Mouse (Mus musculus) kidney, adult 2 months (tissue): Measurements from ENCODE around the gene Tmem232. TPM values are rescaled to one million over a fixed set of nuclear protein-coding genes. Genes with fewer than 3 reads are reported as not detected.
A peak's percentile ranks its signal among the peaks of the same experiment; 100 is the strongest.

Experiments used
- DNase-seq: peaks from one replicate; pipeline ENCODE4 v3.0.0; 2021
- H3K27ac ChIP-seq: fragments of 200-500 bp; 2 replicates; pipeline ENCODE4 v1.5.1; 2012; ENCODE audit warnings: low read depth, low read length, control low read depth, inconsistent platforms; ENCODE audit not compliant: insufficient read depth
- H3K27me3 ChIP-seq: fragments of 200-500 bp; replicated peaks from 2 replicates; pipeline ENCODE4 v1.6.1; 2012; ENCODE audit warnings: mild to moderate bottlenecking, moderate library complexity, low read length, inconsistent platforms; ENCODE audit not compliant: control insufficient read depth, insufficient read depth
- H3K36me3 ChIP-seq: fragments of 200-500 bp; 2 replicates; pipeline ENCODE4 v1.6.1; 2012; ENCODE audit warnings: mild to moderate bottlenecking, moderate library complexity, low read length, inconsistent platforms; ENCODE audit not compliant: control insufficient read depth, insufficient read depth
- H3K4me1 ChIP-seq: fragments of 200-500 bp; 2 replicates; pipeline ENCODE4 v1.6.1; 2011; ENCODE audit warnings: low read length; ENCODE audit not compliant: control insufficient read depth, insufficient read depth
- H3K4me3 ChIP-seq: fragments of 200-500 bp; 2 replicates; pipeline ENCODE4 v1.5.1; 2011; ENCODE audit warnings: mild to moderate bottlenecking, low read depth, low read length, control low read depth; ENCODE audit not compliant: insufficient read depth
- CTCF ChIP-seq: fragments of 200-500 bp; conservative IDR thresholded peaks from 2 replicates; pipeline ENCODE4 v1.5.1; 2011; ENCODE audit warnings: low read depth, mild to moderate bottlenecking, control low read depth, low read length, moderate library complexity, mixed read lengths; ENCODE audit not compliant: insufficient read depth, insufficient read length
- POLR2A ChIP-seq: fragments of 200-500 bp; IDR thresholded peaks from one replicate; pipeline ENCODE4 v1.6.1; 2011; ENCODE audit warnings: low read depth, low read length, control low read depth
- WGBS: fragments of 180-500 bp; shearing (Covaris S2); methylation state at CpG from one replicate; pipeline ENCODE4 v1.1.7; 2018; 5-methylcytosine and 5-hydroxymethylcytosine counted together
- polyA plus RNA-seq: library from polyadenylated mRNA; depleted of rRNA; stranded (reverse); fragments of >200 nt; gene quantifications from 2 replicates; pipeline ENCODE4 v1.2.3, GENCODE M21; 2012

The Tmem232 gene
- polyA plus RNA-seq, 1 experiment = not detected

DNA sequence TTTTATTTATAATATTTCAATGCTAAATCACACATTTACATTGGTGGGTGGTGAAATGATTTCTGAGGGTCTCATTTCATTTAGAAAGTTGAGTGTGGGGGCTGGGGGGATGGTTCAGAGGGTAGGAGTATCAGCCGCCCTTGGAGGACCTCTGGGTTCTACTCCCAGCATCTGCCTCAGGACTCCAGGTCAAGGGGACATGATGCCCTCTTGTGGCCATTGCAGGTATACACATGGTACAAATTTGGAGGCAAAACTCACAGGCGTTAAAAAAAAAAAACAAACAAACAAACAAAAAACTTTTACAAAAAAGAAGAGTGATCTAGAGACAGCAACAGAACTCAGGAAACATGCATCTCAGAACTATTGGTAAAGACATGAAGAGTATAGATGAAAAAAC is 215.3 kb downstream of the Tmem232 start:
- no peaks in the 10 kb centered on the region for H3K36me3 ChIP-seq
- 13% methylated on average over 2 of the region's 2 CpGs for WGBS
- peak; percentile 37 for DNase-seq

DNA sequence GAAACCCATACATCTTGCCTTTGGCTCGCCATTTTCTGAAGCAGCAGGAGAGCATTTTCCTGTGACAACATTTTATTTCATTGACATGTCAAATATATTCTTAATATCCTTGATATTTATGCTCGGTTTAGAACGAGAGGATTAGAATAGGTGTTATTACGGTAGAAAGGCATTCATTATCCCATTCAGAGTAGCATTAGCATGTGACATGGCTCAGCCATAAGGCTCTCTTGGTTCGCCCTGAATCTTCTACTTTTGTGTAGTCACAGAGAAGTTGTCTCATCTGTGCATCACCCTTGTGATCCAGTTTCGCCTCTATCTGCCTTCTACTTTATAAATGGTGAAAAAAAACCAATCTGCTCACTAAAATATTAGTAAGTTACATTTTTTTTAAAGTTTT is 220.0 kb downstream of the Tmem232 start:
- no peaks in the 10 kb centered on the region for H3K27me3 ChIP-seq
- no peak overlapping the region for H3K27ac ChIP-seq
- H3K36me3 ChIP-seq = no peaks in the 10 kb centered on the region
- H3K4me3 ChIP-seq = no peak overlapping the region
- TF ChIP-seq CTCF = no peak
- no peak for TF ChIP-seq POLR2A
- no peak for DNase-seq
- no peaks in the 10 kb centered on the region for H3K4me1 ChIP-seq
- WGBS = 93% methylated on average over 6 of the region's 6 CpGs

More for the DNA sequence above, 215.3 kb downstream of the Tmem232 start:
- no peak overlapping the region for H3K4me3 ChIP-seq
- no peaks in the 10 kb centered on the region for H3K27me3 ChIP-seq
- no peaks in the 10 kb centered on the region for H3K4me1 ChIP-seq
- TF ChIP-seq POLR2A (no peak), CTCF (peak; percentile 70)
- H3K27ac ChIP-seq = no peak overlapping the region

DNA sequence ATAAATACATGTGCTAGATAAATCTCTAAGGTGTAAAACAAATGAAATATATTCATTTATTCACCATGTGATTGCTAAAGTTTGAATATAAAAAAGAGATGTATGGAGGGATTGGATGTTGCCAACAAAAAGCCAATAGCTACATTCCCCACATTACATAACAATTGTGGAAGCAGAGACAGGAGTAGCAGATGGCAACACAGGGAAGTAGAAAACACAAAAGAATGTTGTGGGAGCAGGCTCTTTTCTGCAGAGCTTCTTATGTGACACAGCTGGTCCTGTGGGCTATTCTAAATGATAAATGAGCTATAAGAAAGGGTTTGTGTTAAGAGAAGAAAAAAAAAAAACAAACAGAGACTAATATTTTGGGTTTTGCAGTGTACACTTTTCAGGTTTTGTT is 240.6 kb downstream of the Tmem232 start:
- TF ChIP-seq CTCF (no peak), POLR2A (no peak)
- H3K36me3 ChIP-seq = no peaks in the 10 kb centered on the region
- no peak for DNase-seq

DNA sequence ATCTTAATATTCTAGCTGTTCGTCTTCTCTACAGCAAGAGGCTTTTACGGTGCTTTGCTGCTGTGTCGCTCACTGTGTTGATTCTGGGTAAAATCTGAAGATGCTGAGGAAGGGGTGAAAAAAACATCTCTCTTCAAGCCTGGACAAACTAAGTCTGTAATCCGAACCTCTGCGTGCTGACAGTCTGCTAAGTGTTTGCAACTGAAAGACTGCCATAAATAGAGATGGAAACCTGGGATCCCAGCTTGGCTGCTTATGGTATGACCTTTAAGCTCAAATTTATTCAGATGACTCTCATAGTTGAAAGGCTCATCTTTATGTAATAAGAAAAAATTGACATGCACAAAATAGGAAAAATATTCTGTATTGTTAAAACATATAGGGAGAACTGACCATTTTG is 242.8 kb downstream of the Tmem232 start:
- Histone ChIP-seq H3K4me3 (no peak overlapping the region), H3K27ac (no peak overlapping the region), H3K4me1 (no peaks in the 10 kb centered on the region), H3K27me3 (no peaks in the 10 kb centered on the region), H3K36me3 (no peaks in the 10 kb centered on the region)
- TF ChIP-seq CTCF (no peak), POLR2A (no peak)
- WGBS = 71% methylated on average over 5 of the region's 5 CpGs
- DNase-seq = no peak

More for the DNA sequence above, 240.6 kb downstream of the Tmem232 start:
- Histone ChIP-seq H3K4me1 (no peaks in the 10 kb centered on the region), H3K27me3 (no peaks in the 10 kb centered on the region), H3K4me3 (no peak overlapping the region), H3K27ac (no peak overlapping the region)

DNA sequence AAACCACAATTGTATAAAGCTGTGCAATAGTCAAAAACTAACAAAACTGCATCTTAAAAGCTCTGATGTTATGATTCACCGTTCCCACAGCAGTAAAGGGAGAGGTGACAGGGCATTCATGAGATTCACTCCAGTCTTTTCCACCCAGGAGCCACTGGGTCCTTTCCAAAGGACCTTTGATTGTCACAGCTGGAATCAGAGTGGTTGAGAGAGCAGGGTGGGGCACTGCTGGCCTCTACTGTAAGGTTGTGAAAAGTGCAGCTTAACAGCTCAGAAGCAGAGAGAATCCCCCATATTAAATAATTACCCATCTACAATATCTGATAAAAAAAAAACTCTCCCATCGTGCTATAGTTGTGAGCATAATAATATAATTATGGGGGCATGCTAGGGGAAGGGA is 288.4 kb downstream of the Tmem232 start:
- H3K4me3 ChIP-seq = no peak overlapping the region
- no peak overlapping the region for H3K27ac ChIP-seq
- WGBS = 59% methylated on average over 2 of the region's 2 CpGs
- peak; percentile 45 for TF ChIP-seq CTCF
- TF ChIP-seq POLR2A = no peak
- no peaks in the 10 kb centered on the region for H3K36me3 ChIP-seq
- H3K27me3 ChIP-seq = no peaks in the 10 kb centered on the region
- peak; percentile 31 for DNase-seq
- no peaks in the 10 kb centered on the region for H3K4me1 ChIP-seq

DNA sequence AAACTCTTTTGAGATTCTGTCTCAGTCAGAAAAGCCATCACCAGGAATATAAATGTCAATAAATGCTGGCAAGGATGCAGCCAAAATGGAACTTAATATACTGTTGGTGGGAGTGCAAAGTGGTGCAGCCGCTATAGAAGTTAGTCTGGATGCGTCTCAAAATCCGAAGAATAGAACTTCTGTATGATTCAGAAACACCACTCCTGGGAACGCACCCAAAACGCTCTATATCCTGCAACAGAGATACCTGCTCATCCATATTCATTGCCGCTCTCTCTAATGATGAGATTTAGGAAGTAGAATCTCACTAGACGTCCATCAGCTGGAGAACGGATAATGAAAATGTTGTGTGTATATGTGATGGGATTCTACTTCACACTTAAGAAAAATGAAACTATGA is 290.3 kb downstream of the Tmem232 start:
- WGBS = 91% methylated on average over 8 of the region's 8 CpGs
- H3K36me3 ChIP-seq = no peaks in the 10 kb centered on the region
- H3K27me3 ChIP-seq = no peaks in the 10 kb centered on the region
- TF ChIP-seq POLR2A = no peak
- TF ChIP-seq CTCF = no peak
- H3K4me3 ChIP-seq = no peak overlapping the region
- no peak overlapping the region for H3K27ac ChIP-seq
- H3K4me1 ChIP-seq = no peaks in the 10 kb centered on the region
- no peak for DNase-seq

DNA sequence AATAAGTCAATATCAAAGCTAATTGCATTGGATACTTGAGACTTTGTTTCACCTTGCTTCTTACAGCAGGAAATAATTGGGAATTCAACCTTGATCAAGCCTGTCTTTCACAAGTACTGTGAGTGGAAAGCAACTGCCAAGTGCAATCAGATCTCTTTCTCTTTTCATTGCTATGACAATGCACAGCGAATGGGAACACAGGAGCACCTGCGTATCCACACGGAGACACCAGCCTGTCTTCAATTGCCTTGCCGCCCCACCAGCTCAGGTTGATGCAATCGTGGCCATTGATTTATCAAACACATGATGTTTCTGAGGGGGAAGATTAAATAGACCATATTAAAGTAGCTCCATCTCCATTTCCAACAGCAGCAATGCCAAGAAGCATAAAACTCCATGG is 296.9 kb downstream of the Tmem232 start:
- 90% methylated on average over 5 of the region's 5 CpGs for WGBS
- Histone ChIP-seq H3K27ac (no peak overlapping the region), H3K27me3 (no peaks in the 10 kb centered on the region), H3K4me3 (no peak overlapping the region), H3K36me3 (no peaks in the 10 kb centered on the region), H3K4me1 (no peaks in the 10 kb centered on the region)
- DNase-seq = no peak
- TF ChIP-seq POLR2A (no peak), CTCF (no peak)
